Mouse (Mus musculus): ENCODE data around the gene Chd8.
A peak's percentile ranks its signal among the peaks of the same experiment; 100 is the strongest.
"Not testable (repeated sequence)": the region's sequence is repeated elsewhere in the genome, so short reads cannot be mapped to it uniquely, and the experiment has no call there.

The Chd8 gene

DNA sequence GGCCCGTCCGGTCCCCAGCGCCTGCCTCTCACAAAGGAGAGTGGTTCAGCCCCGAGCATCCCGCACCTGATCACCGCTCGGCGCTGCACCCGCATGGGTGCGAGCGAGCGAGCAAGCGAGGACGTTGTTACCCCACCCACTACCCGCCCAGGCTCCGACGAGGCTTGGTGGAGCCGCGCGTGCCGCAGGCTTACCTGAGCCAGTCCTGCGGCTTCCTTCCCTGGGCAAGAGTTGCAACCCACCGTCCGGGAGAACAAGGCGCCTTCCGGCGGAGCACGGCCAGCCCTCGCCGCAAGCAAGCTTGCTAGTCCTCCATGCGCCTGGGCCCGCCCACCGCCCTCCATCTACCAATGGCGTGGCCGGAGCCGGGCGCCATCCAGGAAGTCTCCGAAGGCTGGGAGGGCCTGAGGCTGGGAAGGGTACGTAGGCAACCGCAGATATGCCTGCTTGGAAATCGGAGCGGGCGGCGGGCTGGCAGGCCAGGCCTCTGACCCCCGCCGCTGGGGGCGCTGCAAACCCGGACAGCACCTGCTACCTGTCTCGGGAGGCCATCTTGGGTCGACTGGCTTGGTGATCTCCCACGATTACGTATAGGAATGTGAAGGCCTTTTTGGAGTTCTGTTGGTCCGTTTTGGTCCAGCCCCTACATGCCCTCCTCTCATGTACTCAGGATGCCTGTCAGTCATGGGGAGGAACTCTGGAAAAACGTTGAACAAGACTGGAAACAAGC is at the start of gene Chd8:
Gene Chd8 (minus strand): TSS at position 297 of the 730 bp plus-strand sequence.
- DNase-seq (ENCODE audit: low read depth) = peak; percentile 91

DNA sequence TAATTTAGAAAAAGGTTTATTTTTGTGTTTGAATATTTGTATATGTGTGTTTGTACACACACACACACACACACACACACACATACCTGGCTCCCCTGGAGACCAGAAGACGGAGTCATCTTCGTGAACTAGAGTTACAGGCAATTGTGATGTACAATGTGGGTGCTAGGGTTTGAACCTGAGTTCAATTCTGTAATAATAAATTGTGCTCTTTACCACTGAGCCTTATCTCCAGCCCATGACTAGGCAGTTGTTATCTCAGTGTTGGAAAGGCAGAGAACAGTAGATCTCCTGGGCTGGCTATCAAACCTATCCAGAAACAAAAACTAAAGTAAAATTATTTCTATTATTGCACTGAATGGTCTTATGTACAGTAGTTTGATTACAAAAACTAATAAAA is 48.5 kb upstream of the Chd8 start:
- DNase-seq (ENCODE audit: low read depth) = no peak

DNA sequence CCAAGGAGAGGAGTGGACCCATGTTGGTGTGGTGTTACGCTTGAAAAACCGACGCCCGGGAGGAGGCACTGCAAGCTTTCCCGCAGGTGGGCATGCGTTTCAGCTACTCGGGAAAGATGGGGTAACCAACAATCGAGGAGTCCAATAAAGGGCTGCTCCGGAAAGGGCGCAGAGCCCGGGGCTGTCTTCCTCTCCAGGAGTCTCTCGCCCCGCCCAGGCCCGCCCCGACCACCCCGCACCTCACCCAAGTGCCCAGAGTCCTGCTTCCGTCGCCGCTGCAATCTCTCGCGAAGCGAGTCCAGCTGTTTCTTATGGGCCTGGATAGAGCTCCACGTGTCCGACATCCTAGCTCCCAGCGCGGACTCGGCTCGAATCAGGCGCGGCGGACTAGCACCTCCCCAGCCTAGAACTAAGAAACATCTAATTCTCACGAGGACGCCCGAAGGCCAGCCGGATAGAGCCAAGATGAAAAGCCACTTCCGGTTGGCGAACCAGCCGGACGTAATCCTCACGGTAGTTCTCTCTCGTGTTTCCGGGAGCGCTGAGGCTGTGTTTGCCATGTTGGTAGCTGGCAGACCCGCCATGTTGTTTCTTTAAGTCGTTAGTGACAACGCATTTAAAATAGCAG is 47.2 kb upstream of the Chd8 start, which contains the start of gene Mettl3:
Gene Mettl3 (minus strand): TSS at position 485 of the 628 bp plus-strand sequence.
- DNase-seq (ENCODE audit: low read depth) = peak; percentile 90

DNA sequence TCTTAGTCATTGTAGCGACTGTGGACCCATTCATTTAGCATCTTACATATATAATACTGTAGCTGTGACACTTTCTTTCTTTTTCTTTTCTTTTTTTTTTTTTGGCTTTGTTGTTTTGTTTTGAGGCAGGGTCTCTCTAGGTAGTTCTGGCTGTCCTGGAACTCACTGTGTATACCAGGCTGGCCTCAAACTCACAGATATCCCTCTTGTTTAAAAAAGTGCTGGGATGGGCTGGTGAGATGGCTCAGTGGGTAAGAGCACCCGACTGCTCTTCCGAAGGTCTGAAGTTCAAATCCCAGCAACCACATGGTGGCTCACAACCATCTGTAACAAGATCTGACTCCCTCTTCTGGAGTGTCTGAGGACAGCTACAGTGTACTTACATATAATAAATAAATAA is 45.9 kb upstream of the Chd8 start:
- DNase-seq (ENCODE audit: low read depth) = not testable (repeated sequence)

DNA sequence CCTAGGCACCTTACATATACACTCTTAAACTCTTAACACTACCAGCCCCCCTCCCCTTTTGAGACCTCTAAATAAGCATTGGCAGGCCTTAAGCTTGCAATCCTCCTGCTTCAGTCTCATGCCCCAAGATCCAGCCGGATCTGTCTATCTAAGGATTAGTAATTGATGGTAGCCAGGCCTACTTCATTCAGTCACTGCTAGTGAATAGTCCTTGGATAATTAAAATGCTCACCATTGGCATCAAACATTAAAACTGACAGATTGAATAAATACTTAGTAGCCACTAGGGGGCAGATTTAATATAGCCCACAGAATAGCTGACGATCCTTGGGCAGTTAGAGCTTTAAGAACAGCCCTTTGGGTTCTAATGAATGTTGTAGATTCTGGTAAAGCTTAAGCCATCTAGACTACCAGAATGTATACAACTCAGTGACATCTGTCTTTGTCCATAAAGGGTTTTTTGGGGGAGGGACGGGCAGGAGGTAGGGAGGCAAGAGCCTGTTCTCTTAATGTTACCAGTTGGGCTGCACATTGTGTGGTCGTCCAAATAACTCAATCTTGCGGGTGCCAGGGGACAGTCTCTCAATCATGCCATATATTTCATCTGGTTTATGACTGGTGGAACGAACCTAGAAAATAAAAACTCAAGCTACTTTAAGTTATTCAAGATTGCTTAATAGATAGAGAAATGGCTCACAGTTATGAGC is 38.1 kb upstream of the Chd8 start:
- no peak for DNase-seq (ENCODE audit: low read depth)

DNA sequence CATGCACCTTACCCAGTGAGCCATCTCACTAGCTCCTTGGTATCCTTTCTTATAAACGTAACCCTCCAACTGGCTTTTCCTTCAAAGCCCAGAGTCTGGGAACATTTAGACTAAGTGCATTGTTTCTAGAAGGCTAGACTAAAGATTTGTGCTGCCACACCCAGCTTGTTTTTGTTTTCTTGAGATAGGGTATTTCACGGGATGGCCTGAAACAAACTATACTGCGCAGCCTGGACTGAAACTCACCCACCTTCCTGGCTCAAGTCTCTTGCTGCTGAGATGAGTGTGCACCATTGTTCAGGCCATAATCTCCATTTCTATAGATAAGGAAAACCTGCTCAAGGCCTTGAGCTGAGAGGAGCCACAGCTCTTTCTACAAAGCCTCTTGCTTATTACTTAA is 26.6 kb upstream of the Chd8 start:
- DNase-seq (ENCODE audit: low read depth) = no peak

DNA sequence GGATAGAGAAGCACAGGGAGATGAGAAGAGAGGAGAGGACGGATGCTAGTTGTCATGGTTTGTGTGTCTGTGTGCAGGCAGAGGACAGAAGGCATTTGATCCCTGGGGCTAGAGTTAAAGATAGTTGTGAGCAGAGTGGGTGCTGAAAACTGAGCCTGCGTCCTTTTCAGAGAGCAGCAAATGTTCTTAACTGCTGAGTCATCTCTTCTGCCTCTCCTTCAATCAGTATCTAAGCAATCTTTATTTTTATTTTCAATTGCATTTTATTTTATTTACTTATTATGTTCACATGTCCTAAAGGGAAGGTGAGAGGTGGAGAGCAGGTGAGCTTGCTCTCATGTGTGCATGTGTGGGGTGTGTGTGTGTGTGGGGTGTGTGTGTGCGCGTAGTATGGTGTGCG is 26.0 kb upstream of the Chd8 start:
- DNase-seq (ENCODE audit: low read depth) = no peak

DNA sequence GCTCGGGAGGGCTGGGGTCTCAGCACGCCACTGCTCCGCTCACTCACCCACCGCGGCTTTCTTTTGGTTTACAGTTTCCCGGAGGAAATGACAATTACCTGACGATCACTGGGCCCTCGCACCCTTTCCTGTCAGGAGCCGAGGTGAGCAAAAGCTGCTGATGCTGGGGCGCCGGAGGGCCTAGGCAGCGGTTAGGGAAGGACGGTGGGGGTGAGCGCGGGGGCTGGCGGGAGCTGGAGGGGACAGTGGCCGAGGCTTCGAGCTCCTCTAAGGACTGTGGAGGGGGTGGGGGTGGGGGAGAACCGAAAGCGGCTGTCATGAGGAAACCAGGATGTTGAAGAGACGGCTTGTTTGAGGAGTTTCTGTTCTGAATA is 22.2 kb upstream of the Chd8 start:
- DNase-seq (ENCODE audit: low read depth) = no peak

DNA sequence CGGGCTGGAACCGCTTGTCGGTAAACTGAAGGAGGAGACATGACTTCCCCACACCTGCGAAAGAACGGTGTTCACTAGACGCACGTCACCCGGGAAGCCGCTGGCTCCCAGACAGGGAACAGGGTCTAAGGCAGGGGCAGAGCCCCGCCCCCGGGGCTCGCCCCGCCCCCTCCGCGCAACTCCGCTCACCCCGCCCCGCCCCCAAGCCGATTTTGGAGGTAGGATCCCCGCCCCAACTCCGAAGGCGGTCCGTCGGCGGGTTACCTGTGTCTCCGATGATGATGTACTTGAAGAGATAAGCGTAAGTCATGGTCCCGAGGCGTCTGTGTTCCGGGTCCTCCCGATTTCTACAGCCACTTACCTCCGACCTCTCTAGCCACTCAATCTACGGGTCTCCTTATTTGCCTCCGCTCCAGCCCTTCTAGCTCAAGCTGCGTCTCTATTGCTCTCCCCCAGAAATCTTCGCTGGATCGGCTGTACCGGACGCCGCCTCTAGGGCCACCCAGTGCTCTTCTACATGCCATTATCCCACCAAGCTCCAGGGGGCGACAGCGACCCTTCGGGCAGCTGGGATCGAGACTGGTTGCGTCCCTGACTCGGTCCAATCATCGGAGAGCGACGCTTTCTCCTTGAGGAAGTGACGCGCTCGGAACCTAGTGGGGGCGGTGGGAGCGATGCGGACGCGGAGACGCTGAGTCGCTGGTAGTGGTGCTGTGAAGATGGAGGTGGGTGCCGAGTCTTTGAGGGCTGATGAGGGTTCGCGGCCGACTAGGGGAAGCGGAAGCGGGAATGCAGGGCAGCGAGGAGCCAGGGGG is 21.6 kb upstream of the Chd8 start, which contains the start of the genes Tox4 and Rab2b:
Gene Tox4 (plus strand): TSS at position 215 of the 815 bp plus-strand sequence.
Gene Rab2b (minus strand): TSS at position 614 of the 815 bp plus-strand sequence.
- DNase-seq (ENCODE audit: low read depth) = peak; percentile 100

DNA sequence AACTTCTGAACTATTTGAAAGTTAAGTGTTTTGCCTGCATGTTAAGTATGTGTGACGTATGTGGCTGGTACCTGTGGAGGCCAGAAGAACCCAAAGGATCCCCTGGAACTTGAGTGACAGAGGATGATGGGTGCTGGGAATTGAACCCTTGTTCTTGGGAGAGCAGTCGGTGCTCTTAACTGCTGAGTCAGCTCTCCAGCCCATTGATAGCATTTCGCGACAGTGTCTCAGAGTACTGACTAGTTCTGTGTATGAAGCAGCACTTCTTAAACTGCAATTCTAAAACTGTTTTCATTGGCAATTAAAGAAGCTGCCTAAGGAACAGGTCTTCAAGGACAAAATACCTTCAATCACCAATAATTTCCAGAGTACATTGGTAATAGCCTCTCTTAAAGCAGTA is 19.6 kb upstream of the Chd8 start:
- no peak for DNase-seq (ENCODE audit: low read depth)

DNA sequence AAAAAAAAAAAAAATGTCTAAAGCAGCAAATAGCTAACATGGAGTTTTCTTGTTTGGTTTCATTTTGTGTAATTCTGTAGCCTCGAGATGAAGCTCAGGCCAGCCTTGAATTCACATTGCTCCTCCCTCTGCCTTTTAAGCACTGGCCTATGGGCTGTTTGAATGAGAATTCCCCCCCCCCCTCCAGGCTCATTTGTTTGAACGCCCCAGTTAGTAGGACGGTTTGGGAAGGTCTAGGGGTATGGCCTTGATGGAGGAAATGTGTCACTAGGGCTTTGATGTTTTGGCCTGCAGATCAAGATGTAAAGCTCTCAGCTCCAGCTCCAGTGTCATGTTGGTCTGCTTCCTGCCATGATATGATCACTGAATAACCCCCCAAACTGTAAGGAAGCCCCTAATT is 15.2 kb upstream of the Chd8 start:
- no peak for DNase-seq (ENCODE audit: low read depth)

DNA sequence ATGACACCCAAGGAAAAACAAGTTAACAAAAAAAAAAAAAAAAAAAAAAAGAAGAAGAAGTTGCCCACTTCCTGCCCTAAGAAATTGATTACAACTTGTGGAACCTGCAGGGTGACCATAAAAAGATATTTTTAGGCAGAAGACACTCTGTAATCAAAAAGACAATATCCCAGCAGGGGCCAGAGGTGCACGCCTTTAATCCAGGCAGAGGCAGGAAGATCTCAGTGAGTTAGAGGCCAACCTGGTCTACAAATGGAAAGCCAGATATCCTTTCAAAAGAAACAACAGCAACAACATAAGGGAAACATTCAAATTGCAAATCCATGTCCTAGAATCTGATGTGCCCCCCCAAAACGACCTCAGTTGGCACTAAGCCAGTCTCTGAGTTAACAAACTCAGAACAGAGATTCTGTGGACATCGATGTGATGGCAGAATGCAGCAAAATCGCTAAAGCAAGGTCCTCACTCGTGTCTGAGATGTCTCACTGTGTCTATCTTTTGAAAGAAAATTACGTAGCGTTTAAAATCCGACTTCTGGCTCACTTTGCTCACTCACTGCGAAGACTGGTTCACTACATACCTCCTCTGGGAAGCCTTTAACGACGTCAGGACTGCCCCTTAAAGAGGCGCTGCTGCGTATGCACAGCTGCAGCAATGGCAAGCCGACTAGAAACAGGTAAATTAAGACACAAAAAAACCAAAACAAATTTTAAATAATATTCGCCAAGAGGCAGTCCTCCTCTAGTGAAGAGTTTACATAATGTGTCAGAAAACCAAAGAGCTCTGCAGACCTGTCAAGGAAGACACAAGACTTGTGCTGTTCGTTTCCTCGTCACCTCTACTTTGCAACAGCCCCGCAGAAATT is 1.0 kb downstream of the Chd8 start:
- DNase-seq (ENCODE audit: low read depth) = no peak

DNA sequence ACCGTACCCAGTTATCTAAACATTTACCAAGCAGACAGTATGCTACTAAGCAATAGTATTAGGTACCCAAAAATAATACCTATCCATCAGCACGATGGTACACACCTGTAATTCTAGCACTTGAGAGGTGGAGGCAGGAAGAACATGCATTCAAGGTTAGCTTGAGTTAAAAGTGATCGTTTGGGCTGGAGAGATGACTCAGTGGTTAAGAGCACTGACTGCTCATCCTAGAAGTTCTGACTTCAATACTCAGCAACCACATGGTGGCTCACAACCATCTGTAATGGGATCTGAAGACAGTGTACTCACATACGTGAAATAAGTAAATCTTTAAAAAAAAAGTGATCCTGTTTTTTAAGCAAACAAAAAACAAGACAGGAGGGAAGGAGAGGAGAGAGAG is 11.5 kb downstream of the Chd8 start:
- DNase-seq (ENCODE audit: low read depth) = no peak

DNA sequence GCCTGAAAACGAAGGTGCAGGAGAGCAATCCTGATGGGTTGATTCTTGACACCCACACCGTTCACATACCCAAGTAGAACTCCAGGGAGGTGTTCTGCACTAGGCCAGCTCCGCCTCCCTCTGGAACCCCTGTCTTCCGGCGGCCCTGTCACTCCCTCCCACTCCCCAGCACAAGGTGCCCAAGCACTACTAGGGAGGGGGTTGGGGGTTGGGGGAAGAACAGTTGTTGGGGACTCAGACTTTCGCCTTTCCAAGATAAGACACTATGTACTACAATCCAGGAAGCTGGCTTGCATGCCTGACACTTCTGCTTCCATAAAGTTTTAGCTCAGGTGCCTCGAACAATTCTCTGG is 12.9 kb downstream of the Chd8 start:
- no peak for DNase-seq (ENCODE audit: low read depth)

DNA sequence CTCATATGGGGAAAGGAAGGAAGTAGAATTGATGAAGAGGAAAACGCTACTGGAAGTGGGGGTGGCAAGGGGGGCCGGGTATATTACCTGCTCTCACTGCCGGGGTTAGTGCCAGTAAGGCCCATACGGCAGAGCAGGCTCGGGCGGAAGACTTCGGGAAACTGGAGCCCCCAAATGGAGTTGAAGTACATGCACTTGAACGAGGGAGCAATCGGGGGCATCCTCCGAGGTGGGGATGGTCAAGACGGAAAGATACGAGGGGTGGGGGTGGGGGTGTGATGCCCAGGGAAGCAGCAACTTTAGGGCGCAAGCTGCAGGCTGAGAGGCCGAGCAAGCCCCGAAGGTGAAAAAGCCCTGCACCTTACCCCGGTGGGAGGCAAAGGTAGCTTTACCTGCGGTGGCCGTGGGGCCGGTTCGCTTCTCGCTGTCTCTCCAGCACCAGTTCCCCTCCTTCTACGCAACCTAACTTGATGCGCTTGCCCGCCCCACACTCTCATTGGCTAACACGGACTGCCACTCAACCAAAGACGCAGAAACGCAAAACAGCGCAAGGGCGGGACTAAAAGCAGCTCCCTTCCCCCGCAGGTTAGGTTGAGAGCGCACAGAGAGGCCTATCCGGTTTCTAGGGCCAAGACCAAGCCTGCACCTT is 13.4 kb downstream of the Chd8 start:
- peak; percentile 100 for DNase-seq (ENCODE audit: low read depth)

DNA sequence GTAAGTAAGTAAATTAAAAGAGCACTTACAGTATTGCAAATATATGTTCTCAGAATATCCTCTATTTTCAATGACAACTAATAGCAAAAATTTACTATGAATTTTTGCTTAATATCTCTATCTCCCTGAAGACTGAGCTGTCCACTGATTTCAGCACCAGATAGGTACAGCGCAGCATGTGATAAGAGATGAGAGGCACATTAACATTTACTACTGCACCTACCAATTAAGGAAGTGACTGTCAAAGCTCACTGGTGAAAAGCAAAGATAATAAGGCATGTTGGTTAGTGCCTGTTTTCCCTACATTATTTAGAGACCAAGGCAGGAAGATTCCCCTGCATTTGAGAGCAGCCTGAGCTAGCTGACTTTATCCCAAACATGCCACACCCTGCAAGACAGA is 21.4 kb downstream of the Chd8 start:
- DNase-seq (ENCODE audit: low read depth) = no peak

DNA sequence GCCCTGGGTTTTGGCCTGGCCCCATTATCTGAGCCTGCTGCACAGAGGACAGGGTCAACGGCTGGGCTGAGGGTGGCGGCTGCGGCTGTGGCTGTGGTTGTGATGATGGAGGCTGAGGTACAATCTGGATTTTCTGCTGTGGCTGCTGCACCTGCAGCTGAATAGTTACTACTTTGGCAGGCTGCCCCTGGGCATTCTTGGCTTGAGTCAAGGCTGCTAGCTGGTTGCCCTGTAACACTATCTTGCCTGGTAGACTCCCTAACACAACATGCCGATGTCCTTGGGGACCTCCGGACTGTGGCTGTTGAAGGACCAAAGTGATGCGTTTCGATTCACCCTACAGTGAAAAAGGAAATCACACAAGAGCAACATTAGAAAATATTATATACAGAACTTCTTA is 22.4 kb downstream of the Chd8 start:
- DNase-seq (ENCODE audit: low read depth) = no peak

DNA sequence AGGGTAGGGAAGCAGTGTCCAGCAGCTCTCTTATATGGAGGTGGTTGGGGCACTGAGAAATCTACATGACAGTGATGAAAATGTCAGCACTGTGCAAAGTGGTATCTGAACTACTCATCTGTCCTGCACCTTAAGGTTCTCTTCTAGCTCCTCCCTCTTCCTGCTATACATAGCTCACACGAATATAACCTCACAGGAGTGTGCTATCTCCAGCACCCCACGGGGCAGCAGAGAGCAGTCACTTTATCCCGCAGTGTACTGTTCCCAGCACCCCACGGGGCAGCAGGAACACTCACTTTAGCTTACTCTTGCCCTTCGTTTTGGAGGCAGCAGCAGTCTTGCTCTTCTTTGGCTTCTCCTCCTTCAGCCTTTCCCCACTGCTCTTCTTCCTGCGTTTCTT is 25.3 kb downstream of the Chd8 start:
- no peak for DNase-seq (ENCODE audit: low read depth)

DNA sequence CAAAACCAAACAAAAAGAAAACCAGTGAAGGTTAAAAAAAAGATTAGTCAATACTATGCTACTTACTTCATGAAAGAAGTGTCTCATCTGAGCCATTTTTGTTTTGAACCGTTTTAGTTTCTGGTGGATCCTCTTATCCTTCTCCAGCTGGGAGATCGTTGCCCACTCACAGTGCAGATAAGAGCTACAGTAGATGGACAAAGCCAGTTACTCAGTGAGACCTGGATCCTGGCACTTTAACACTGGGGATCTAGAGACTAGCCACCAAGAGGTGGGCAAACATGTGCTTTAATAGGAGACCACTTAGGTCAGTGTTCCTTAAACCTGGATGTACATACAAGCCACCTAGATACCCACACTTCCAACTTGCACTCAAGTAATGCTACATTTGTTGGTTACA is 31.6 kb downstream of the Chd8 start:
- DNase-seq (ENCODE audit: low read depth) = no peak

DNA sequence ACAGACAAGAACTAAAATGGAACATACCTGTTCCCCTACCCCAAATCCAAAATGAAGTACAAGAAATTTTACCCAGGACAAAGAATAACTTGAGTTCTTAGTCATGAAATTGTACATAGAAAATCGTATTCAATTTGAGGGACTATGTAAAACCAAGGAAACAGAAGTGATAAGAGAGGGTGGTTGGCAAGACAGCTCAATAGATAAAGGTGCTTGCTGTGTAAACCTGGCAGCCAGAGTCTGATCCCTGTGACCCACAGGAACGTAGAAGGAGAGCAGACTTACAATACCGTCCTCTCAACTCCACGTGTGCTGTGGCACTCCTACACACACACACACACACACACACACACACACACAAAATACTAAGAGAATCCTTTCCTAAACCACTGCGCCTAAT is 40.3 kb downstream of the Chd8 start:
- no peak for DNase-seq (ENCODE audit: low read depth)

DNA sequence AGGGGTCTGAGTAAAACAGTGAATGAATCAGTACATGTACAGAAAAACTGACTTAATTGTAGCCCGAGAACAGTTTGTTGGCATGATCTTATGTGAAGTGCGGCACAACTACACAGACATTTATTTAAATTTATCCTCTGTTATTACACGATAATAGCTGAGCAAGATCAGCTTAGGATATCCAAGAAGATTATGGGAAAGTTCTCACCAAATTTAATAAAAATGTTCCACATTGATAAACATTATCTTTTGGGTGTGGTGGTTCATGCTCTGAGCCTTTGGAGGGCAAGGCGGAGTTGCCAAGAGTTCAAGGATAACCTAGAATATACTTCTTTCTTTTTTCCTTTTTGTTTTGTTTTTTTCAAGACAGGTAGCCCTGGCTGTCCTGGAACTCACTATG is 58.2 kb downstream of the Chd8 start:
- DNase-seq (ENCODE audit: low read depth) = no peak
